Mouse (Mus musculus) mature B cell (primary cell): ENCODE measurements around the gene Ift122.

Experiments
- in situ Hi-C: fragments of 300-500 bp; cut with MboI; formaldehyde crosslinking; loops from 2 replicates; pipeline ENCODE4 v1.14.3; 2019

Ift122 gene

DNA sequence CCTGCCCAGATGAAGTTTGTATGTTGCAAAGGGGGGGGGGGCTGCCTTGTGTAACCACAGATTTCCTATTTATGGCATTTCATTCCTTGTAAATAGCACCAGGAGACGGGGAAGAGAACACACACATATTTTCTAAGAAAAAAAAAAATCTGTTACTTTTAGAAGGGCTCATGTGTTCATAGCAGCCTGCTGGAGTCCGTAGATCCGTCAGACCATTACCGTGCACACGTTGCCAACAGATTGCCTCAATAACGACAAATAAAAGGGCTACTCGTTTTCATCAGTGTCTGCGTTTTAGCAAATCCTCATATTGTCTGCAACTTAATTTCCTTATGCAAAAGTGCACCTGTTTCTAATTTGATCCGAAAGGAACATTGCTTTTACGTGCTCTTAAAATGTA, 73.1 kb downstream of the Ift122 start:
- in situ Hi-C loops = no loop called here

DNA sequence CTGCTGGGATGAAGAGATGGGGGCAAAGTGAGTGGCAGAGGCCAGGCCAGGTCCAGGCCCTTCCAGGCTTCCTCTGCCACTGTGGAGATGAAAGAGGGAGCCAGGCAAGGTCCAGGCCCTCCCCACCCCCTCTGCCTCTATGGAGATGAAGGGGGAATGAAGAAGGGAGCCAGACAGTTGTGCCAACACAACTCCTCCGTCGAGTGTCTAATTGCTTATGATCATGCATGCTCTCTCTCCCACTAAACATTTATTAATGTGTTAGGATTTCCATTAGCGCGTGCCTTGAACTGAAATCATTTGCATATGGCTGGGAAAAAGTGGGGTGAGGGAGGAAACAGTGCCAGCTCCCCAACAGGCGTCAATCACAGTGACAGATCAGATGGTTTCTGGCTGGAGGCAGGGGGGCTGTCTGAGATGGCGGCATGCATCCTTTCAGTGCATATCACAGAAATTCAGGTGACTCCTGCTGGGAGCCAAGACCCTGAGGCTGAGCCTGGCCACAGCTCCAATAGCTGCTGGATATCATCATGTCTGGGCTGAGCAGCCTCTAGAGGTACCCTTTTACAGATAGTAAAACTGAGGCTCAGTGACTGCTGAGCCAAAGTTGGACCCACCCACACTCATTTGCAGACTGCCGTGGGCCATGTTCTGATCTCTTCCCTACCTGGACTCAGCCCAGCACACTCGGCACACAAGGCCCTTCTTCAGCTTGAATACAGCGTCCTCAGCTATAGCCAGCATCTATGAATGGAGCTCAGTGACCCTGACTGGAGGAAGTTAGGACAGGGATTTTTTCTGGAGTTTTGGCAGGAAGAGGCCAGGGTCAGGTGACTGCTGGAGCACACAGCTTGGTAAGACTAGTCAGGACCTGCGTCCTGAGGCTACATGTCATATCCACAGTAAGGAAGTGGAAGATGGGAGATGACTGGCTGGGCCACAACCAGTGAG, 74.3 kb downstream of the Ift122 start:
- in situ Hi-C loops = no loop called here

DNA sequence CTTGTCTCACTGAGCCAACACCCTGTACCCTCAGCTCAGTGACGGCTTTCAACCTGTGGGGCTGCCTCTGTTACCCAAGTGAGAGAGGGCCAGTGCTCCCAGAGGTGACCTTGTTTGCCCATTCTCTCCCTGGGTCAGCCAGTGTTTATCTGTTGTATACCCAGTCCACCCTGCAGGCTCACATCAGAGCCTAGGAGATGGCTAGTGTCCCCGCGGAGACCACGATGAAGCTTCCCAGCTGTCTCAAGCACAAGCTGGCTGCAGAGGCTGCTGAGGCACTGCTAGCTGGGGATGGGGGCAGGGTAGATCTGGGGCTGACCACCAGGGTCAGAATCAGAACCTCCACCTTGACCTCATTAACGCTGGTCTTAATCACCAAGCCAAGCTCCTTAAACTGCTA, 76.7 kb downstream of the Ift122 start:
- in situ Hi-C loops = no loop called here

DNA sequence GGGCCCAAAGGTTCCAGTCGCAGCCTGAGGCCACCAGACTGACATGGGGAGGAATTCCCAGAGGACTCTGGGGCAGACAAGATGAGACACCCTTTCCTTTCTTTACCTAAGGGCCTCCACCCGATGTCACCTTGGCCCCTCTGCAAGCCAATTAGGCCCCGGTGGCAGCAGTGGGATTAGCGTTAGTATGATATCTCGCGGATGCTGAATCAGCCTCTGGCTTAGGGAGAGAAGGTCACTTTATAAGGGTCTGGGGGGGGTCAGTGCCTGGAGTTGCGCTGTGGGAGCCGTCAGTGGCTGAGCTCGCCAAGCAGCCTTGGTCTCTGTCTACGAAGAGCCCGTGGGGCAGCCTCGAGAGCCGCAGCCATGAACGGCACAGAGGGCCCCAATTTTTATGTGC, 78.4 kb downstream of the Ift122 start, which contains the start of gene Rho:
Gene Rho (plus strand): TSS at position 110 of the 400 bp plus-strand sequence.
- in situ Hi-C loops = no loop called here

DNA sequence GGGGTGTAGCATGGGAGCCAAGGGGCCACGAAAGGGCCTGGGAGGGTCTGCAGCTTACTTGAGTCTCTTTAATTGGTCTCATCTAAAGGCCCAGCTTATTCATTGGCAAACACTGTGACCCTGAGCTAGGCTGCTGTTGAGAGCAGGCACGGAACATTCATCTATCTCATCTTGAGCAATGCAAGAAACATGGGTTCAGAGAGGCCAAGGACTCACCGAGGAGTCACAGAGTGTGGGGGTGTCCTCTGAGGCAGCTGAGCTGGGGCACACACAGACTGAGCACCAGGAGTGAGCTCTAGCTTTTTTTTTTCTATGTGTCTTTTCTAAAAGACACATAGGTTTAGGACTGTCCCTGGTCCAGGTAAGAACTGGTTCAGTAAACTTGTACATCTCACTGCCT, 79.1 kb downstream of the Ift122 start:
- in situ Hi-C loops = no loop called here

DNA sequence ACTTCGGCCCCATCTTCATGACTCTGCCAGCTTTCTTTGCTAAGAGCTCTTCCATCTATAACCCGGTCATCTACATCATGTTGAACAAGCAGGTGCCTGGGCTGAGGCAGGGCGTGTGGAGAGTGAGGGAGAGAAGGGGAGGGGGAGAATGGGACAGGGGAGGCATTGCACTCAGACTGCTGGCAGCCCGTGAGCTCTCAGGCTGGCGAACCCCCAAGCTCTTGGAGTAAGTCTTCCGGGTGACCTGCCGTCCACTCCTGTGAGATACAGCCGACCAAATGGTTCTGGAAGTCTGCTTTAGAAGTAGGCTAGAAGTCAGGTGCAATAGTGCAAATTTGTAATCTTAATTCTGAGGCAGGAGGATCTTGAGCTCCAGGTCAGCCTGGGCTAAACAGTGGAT, 82.3 kb downstream of the Ift122 start:
- in situ Hi-C loops = no loop called here

DNA sequence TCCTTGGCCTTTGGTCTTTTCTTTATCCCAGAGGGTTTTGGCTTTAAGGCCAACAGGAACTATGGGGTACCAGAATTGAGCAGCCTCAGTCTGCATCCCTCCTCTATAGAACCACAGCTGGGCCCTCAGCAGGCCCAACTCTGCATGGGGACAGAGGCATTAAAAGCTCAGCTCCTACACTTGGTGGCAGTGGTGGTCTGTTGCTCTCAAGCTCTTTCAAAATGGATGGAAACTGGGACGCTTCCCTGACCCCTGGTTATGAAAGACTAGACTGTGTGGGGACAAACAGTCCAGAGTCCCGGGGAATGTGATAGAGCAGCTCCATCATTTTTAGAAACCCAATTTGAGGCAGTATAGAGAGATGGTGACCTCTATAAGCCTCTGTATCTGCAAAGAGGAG, 84.7 kb downstream of the Ift122 start:
- in situ Hi-C loops = no loop called here

DNA sequence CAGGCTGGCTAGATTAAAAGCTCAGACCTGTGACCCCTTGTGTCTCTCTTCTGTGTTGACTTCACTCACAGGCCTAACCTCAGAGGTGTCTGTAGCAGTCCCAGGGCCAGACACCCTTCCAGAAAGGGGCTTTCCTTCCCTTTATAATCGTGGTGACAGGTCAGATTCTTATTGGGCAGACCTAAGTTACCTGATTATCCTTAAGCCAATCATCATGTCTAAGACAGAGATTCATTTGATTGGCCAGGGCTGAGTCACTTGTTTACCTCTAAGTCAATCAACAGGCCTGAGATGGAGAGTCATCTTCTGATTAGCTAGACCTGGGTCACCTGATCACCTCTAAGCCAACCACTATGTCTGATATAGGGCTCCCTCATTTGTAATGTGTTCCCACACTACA, 85.5 kb downstream of the Ift122 start:
- in situ Hi-C loops = no loop called here

DNA sequence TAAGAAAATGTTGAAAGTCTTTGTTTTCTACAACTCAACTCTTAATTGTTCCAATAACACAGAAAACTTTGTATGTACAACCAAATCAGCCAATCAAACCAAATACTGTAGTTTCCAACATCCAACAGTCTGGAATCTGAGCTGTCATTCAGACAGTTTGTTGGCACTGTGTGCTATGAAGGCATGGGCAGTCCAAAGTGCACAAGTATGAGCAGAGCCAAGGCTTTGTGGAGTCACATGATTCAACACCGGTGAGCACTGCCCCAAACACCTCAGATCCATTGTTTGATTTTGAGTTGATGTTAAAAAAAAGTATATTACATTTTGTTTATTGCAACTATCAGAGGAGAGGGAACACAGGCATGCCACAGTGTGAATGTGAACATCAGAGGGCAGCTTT, 87.3 kb downstream of the Ift122 start:
- in situ Hi-C loops = no loop called here

DNA sequence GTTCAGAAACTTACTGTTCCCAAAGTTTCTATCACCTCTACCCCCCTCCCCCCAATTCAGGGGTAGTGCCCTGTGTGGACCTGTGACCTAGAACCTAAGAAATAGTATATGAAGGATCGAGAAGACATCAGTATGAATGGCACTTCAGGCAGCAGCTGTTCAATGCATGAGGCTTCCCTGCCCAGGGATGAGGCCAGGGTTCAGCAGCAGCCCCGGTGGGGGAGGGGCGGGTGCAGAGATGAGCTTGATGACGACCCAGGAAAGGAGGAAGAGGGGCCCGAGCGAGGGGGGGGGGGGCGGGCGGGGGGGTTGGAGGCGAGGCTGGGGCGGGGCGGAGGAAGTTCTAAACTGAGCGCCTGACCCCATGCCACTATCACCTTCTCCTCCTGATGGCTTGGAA, 87.9 kb downstream of the Ift122 start:
- in situ Hi-C loops = no loop called here

DNA sequence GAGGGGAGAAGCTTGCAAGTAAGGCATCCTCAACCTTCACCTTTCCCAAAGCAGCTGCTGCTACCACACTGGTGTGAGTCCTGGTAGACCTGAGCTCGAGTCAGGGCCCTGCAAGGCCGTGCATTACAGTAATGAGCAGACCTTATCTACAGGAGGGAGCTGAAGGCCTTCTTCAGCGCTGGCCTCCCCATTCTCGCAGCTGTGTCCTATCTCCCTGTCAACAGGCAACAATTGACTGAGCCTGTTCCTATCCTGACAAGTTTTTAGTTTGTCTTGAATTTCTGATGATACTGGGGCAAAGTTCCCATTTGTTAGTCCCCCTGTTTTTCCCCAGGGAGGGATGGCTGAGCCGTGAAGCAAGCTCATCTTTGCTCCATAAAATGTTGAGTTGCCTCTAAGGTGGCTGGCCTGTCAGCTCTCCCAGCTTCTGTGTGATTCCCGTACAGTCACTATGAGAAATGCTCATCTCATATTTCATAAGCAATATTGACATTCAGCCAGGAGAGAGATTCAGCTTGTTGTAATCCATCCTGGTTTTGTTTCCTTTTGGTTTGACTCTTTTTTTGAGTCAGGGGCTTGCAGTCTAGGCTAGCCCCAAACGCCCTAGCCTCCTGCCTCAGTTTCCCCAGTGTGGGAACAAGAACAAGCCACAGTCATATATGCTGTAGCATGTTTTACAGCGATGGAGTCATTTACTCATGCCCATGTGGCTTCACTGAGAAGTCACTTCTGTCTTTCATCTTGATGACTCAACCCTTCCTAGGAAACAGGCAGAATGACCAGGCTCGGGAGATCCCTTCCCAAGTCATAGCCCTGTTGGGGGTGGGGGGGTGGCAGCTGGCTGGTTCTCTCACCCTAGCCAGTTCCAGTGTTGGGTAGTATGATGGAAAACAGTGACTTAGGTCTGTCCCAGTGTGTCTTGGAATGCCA, 90.5 kb downstream of the Ift122 start:
- in situ Hi-C loops = no loop called here

DNA sequence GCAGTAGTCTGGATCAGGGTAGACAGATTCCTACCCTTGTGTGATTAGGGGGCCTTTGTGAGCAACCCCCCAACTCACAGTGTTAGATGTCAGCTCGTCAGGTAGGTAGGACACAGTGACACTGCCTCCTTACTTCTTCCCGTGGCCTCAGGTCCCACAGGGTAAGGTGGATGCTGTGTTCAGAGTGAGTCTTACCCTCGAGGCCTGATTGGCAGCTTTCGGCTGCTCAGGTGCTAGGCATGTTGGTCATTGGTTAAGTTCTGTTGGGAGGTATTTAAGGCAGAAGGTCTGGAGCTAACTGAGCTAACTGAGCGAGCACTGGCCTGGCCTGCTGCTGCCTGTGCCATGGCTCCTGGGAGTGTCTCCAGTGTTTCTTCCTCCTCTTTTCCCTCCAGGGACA, 91.4 kb downstream of the Ift122 start, which contains the start of gene H1foo:
Gene H1foo (plus strand): TSS at position 301 of the 400 bp plus-strand sequence.
- in situ Hi-C loops = no loop called here

DNA sequence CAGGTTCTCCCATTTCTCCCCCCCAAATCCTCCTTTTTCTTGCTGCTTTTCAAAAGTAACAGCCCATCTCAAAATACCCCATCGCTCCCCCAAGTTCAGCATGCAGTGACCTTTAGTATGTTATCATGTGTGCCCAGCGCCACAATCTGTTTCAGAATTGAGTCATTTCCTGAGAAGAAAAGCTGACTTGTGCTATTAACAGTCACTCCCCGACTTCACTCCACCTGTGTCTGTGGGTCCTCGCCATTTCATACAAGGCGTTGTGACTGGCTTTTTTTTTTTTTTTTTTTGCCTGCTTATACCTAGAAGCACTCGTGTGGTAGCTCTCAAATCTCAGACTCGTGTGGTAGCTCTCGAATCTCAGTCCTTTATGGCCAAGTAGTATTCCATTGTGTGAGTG, 92.4 kb downstream of the Ift122 start:
- in situ Hi-C loops = no loop called here

DNA sequence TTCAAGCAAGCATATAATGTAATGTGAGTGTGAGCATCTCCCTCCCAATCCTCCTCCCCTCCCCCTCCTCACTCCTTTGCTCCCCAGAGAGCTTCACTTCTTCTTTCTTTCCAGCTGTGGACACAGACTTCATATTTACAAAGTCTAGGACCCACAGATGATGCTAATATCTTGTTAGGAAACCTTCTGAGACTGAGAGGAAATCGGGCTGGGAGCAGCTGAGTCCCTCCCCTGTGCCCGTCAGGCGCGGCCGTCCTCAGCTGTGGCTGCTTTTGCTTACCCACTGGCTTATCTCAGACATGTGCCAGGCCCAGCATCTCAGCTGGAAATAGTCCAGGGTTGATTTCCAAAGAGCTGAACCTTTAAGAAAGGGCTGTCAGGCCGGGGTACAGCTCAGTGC, 93.1 kb downstream of the Ift122 start:
- in situ Hi-C loops = no loop called here

DNA sequence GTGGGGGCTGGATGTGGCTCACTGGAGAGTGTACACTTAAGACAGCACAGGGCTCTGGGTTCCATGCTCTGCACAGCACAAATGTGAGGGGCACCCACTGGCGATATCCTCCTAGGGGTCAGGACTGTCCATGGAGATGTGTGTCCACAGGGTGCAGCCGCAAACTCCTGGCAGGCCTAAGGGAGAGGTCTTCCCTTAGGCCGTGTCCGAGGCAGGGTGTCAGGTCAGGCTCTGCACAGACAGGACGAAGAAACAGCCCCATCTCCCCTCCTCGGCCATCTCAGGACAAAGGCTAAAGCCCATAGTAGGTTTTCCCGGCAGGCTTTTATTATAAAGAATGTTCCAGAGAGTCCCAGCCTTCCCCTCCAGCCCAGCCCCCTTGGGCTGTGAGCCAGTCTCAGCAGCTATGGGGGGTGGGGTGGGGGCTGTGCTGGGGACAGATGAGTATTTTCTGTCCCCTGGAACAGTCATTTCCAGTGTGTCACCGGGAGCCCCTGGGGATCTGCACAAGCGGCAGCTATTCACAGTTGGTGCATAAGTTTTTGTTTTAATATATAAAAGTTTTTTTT, 101.3 kb downstream of the Ift122 start:
- in situ Hi-C loops = no loop called here

DNA sequence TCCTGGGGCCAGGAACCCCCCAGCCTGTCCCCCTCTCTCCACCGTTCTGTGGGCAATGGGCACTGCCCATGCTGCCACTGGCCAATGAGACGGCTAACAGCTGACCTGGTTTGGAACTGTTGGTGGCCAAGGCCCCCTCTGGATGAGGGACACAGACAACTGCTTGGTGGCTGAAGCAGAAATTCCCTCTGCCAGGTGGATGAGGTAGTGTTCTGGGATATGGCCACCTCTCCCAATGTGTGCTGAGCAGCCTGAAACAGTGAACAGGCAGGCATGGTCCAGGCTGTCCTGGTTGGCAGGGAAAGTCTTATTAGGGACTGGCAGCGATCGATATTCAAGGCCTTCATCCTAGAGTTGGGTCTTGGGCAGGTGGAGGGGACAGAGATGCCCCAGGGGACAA, 101.9 kb downstream of the Ift122 start:
- in situ Hi-C loops = no loop called here

DNA sequence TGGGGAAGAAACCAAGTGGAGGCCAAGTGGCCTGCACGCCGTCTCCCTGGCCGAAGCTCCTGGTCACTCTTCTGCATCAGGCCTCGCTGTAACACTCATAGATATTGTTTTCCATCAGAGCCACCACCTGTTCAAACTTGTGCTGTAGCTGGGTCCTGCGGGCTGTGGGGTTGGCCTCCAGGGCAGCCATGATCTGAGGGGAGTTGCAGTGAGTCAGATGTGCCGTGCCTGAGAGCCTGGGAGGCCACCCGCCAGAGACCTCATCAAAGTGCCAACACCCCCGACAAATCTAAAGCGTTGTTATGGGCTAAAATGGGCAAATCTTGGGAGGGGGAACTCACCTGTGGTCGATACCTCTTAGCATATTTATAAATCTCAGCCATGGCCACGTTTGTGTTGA, 102.4 kb downstream of the Ift122 start:
- in situ Hi-C loops = no loop called here

DNA sequence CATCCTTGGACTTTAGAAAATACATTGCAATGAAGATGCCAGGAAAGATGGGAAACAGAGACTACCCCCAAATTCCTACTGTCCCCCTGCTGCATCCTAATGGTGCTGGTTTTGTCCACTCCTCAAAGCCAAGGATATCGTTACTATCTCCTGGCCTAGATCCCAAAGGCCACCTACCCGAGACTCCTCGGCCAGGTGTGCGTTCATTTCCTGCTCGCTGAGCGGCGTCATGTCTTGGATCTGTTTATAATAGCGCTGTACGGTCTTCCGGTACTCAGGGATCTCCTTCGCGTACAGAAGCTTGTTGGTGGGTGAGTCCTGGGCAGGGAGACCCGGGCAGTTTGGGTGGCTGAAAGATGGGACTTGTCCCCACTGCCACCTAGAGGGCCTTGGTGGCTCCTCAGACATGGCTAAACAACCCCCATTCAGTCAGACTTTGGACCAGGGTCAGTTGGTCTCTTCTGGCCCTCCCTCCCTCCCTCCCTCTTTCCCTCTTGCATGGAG, 103.2 kb downstream of the Ift122 start:
- in situ Hi-C loops = no loop called here

DNA sequence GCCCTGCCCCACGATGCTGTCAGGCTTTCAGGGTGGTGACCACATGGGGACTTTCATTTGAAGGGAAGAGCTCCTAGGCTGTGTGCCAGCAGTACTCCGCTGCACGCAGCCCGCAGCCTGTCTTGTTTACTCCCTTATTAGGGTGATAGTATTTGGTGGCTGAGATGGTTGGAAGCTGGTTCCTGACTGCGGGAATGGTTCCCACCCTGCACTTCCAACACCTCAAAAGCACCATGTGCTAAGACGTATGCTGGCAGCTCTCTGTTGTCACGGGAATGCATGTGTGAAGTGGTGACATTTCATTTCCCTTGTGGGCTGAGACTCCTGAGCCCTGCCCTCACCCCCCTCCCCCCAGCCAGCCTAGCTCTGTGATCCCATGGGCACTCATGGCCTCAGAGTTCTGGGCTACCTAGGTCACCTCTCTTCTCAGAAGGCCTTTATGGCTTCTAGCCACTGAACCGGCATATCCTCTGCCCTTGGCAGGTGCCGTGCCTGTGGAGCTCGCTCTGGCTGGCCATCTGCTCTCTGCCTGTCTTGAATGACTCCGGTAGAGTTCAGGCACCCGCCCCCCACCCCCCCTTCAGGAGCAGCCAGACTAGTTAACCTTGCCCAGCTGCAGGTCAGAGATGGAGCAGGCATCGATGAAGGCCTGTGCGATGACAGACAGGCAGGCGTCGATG, 103.8 kb downstream of the Ift122 start:
- in situ Hi-C loops = no loop called here

DNA sequence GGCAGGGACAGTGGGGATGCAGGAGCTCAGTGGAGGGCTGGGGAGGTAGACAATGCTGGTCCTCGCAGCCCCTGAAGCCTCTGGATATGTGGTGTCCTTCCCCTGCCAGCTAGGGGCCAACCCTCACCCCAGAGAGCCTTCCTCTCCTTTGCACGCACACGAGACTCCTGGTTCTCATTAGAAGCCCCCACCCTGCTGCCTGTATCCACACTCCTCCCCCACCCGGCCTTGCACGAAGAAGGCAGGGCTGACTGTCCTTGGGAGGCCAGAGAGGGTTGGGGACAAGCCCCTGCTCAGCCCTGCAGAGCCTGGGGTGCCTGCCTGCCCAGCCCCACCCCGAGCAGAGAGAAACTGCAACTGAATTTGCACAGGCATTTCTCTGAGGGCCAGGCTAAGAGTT, 104.4 kb downstream of the Ift122 start:
- in situ Hi-C loops = no loop called here

DNA sequence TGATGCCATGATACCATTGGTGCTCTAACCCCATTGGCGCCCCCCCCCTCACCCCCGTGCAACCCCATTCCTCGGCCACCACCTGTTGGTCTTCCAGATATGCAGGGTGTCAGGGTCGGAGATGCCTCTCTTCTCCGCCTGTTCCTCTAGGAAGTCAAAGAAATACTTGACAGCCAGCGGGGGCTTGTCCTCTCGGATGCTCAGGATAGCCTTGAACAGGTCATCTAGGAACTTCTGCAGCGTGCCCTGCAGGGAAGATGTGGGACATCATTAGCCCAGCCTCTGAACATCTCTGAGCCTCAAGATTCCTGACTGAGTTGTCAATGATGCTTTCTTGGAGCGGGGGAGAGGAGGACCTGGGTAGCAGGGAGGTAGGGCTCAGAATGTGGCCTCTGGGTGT, 105.2 kb downstream of the Ift122 start:
- in situ Hi-C loops = no loop called here
